Mouse (Mus musculus) erythroblast, embryonic 14.5 days (primary cell): Measurements from ENCODE around the gene Nfe2l3.

Experiments used
- GATA1 ChIP-seq: IDR thresholded peaks from 2 replicates; pipeline ENCODE4 v1.6.1; 2012; ENCODE audit warnings: low read length, inconsistent platforms, mixed read lengths
- TAL1 ChIP-seq: IDR thresholded peaks from 3 replicates; pipeline ENCODE4 v1.6.1; 2012; ENCODE audit warnings: low read length, inconsistent platforms, mixed read lengths

DNA sequence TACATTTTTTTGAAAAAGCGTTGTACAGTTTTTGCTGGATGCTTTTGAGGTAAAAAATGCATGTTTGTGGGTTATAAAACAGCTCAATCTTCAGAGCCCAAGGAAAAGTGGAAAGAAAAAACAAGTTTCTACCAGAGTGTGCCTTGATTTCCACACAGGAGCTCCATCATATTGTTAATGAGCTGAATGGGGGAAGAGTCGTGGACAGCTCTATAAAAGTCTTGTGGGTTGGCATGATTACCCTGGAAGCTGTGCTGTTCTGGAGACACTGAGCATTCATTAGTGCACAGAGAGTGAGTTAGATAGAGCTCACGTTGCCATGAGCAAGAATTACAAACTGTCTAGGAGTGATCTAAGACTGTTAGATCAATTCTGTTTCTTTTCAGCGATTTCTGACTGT is 39.7 kb downstream of the Nfe2l3 start:
- TF ChIP-seq GATA1 (no peak), TAL1 (no peak)
